Mouse (Mus musculus): ENCODE data around the gene Slc27a3.
A peak's percentile ranks its signal among the peaks of the same experiment; 100 is the strongest.

The Slc27a3 gene

DNA sequence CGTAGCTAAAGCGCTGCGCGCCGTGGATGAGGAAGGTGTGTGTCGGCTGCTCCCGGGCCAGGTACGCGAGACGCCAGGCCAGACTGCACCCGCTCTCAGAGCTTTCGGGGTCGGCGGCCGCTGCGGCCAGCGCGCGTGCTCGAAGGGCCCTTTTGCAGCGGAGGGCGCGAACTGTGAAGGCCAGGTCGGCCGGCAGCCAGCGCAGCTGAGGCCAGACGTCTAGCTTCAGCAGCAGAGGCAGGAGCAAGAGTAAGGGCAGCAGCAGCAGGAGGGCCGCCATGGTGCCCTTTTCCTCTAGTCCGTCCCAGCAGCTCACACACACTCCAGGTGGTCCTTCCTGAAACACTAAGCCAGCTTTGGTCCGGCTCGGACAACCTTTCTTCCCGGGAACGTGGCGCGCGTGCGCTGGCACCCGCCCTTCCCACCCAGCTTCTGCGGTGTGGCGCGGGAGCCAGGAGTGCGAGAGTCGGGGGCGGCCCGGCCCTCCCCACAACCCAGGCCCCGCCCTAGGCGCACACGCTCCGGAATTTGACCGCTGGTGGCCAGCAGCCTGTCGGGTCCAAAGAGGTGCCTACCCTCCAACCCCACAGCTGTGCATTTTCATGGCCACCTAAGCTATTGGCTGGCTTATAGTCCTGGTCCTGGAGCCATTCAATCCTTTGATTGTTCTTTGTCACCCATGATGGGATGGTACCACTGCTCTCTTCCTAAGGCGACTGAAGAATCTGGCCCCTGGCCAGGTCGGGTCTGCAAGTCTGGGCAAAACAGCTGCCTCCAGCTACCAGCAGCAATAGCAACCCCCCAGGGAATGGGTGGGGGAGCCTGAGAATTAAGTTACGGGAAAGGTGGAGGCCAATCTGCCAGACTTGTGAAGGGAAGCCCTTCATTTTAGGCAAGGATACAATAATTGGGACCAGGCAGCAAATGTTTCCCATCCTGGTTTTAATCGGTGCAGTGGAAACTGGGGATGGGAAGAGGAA is at the start of gene Slc27a3:
Gene Slc27a3, minus strand, starts transcription at position 428 of the 980 bp plus-strand sequence.
- peak; percentile 67 for DNase-seq (ENCODE audit: low read depth, low spot score)

DNA sequence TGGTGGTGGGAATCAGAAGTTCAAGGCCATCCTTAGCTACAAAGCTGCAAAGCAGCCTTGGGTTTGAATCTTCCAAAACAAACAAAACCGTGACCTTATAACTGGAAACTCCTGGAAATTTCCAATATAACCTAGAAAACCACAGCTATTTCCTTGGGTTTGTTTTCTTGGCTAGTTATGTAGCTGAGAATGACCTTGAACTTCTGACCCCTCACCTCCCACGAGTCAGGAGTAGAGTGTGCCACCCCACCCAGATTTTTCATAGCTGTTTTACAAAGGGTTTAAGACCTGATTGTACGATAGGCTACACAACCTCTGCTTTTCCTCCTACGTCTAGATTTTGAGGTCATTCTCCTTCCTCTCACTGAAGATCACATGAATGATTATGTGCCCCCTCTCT is 47.4 kb upstream of the Slc27a3 start:
- DNase-seq (ENCODE audit: low read depth, low spot score) = no peak

DNA sequence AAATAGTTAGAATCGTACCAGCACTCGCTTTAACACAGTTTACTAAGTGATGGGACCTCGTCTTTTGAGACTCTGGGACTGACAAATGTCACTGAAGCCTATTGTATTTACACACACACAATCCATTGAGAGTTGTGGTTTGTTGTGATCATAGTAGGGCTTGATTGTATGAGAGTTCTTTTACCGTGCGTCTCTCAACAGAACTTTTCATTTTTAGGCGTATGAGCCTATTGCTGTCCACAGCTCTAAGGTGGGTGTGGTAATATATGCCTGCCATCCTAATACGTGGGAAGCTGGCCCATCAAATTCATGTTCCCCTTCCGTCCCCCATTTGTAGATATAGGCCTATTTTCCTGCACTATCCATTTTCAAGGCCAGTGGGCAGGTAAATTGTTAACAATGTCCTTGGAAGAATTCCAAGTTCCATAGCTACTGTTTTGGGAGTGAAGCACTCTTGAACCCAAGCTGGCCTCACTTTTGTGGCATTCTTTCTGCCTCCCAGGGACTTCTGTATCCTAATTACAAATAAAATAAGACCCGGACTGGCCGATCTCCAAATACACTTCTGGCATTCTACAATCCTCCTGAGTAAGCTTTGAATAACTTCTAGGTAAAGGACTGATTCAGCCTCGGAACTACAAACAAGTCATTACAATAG is 44.5 kb upstream of the Slc27a3 start:
- no peak for DNase-seq (ENCODE audit: low read depth, low spot score)

- peak; percentile 99 for DNase-seq (ENCODE audit: low read depth, low spot score)
These were observed 43.8 kb upstream of the Slc27a3 start, which contains the start of gene Ints3 for GRCm38 (mm10) chr3:90433381-90434020. TSS of gene Ints3 (minus strand) at chr3:90433622.

- peak; percentile 17 for DNase-seq (ENCODE audit: low read depth, low spot score)
These were observed 43.1 kb upstream of the Slc27a3 start for GRCm38 (mm10) chr3:90432811-90433219.

GRCm38 (mm10) chr3:90432348-90432747 is 42.6 kb upstream of the Slc27a3 start:
- DNase-seq (ENCODE audit: low read depth, low spot score) = no peak

GRCm38 (mm10) chr3:90429576-90429975 is 39.8 kb upstream of the Slc27a3 start:
- DNase-seq (ENCODE audit: low read depth, low spot score) = no peak

GRCm38 (mm10) chr3:90428186-90428585 is 38.4 kb upstream of the Slc27a3 start:
- no peak for DNase-seq (ENCODE audit: low read depth, low spot score)

GRCm38 (mm10) chr3:90427574-90427973 is 37.8 kb upstream of the Slc27a3 start:
- DNase-seq (ENCODE audit: low read depth, low spot score) = no peak

GRCm38 (mm10) chr3:90425499-90425898 is 35.8 kb upstream of the Slc27a3 start:
- DNase-seq (ENCODE audit: low read depth, low spot score) = no peak

GRCm38 (mm10) chr3:90423549-90423948 is 33.8 kb upstream of the Slc27a3 start:
- DNase-seq (ENCODE audit: low read depth, low spot score) = no peak

DNA sequence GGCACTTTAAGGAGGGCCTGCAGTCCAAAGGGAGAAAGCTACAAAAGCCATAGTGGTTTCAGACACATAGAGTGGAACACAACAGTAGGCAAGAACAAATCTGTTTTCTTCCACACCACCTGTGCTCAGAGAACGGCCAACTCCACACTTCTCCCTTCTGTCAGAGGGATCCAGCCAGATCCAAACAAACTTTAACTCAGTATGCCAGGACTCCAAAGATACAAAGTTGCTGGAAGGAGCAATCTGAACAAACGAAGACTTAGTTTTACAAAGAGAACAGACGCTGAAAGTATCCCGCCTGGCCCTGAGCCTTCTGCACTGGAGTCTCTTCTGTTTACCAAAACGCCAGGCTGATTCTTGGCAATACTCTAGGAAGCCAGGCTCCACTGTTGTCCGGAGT is 31.0 kb upstream of the Slc27a3 start:
- DNase-seq (ENCODE audit: low read depth, low spot score) = no peak

DNA sequence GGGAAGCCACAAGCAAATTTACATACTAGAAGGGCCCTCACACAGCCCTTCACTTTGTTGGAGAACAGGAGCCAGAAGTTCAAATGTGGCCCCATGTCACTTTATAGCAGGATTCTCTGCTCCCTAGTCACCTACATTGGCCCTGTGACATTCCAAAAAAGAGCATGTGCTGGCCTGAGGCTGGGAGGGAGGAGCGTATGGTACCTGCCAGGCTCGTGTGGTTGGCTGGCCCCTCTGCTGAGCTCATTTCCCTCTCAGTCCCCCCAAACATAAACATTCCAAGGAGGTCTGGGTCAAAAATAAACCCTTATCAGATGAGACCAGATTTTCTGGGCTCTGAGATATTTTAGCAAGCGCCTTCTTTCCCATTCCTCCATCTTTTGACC is 23.3 kb upstream of the Slc27a3 start:
- no peak for DNase-seq (ENCODE audit: low read depth, low spot score)

DNA sequence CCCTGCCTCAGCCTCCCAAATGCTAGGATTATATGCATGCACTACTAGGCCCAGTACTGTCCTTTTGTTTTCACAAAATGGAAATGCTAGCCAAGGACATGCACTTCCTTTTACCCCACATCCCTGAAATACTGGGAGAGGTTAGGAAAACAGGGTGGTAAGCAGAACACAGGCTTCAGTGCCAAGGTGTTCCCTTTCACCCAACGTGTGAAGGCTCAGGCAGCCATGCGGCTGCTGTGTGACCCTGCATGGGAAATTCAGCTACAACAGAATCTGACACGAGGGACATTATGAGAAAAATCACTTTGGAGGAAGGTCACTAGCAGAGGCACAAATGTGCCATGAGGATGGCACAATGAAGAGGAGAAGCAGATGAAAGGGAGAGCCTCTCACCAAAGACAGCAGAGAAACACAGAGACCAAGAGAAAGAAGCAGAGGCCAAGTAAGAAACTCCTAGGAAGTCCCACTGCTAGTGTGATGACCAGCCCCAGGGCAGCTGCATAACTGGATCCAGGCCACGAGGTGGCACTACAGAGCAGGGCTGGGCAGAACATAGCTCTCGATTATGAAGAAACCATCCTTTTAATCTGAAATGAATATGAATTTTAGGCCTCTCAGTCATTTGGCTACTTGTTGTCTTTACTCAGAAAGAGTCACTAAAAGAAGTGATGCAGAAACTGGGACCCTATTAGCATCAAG is 22.7 kb upstream of the Slc27a3 start:
- peak; percentile 64 for DNase-seq (ENCODE audit: low read depth, low spot score)

DNA sequence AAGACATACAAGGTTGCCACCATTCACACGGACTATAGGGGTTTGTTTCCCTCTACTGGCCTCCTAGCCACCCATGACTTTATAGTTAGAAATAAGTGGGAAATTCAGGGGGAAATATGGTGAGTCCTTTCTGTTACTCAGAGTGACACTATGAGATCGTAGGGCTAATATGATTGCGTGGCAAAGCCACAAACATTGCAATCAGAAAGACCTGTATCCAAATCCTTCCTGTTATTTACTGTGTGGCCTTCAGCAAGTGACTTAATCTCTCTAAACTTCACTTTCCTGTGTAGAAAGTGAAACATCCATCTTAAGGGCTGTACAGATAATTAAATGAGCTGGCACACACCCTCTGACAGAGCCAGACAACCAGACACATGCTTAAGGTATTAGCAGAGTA is 19.0 kb upstream of the Slc27a3 start:
- no peak for DNase-seq (ENCODE audit: low read depth, low spot score)

DNA sequence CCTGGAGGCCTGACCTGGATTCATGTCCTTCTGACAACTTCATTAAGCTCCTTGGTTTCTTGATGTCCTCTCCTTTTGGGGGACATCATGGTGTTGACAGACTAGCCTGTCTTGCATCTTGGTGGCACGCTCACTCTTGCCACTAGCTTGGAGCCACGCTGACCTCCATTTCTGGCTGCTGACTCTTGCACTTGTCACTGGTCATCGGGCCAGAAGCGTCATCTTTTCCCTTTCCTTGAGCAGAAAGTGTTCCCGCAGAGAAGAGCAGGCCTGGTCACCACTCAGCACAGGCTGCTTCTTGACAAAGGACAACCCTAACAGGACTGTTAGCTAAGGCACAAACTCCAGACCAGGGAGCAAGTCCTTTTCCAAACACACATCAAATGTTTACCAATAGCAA is 16.7 kb upstream of the Slc27a3 start:
- DNase-seq (ENCODE audit: low read depth, low spot score) = no peak

DNA sequence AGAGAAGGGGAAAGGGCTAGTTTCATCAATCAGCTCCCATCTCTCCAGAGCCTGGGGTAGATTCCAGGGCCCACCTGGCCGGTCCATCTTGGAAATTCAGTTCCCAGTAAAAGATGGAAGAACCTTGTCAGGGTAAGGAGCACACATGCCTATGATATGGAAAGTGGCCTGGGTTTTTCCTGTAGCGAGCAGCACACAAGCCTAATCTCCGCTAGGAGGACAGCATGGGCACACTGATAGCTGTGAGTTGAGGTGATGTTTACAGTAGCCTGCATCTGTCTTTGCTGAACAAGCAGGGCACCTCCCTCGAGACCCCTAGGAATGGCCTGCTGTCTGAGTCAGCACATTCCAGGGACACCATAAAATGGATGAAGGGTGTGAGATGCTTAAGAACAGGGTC is 14.9 kb upstream of the Slc27a3 start:
- no peak for DNase-seq (ENCODE audit: low read depth, low spot score)

GRCm38 (mm10) chr3:90404121-90404520 is 14.4 kb upstream of the Slc27a3 start:
- no peak for DNase-seq (ENCODE audit: low read depth, low spot score)

GRCm38 (mm10) chr3:90400993-90401392 is 11.3 kb upstream of the Slc27a3 start:
- DNase-seq (ENCODE audit: low read depth, low spot score) = no peak

DNA sequence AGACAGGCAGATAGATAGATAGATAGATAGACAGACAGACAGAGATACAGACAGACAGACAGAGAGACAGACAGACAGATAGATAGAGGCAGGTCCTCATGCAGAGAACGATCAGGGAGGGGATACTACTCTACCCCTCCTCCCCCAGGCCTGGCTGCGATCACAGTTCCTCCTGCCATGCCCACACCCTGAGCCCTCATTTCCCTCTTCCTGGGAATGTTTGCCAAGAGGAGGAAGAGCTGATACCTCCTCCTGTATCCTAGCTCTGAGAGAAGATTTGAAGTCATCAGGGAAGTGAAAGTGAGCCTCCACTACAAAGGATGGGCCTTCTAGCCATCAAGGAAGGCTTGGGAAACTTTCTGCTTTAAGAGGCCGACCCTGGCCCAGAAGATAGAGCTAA is 5.9 kb upstream of the Slc27a3 start:
- DNase-seq (ENCODE audit: low read depth, low spot score) = no peak

DNA sequence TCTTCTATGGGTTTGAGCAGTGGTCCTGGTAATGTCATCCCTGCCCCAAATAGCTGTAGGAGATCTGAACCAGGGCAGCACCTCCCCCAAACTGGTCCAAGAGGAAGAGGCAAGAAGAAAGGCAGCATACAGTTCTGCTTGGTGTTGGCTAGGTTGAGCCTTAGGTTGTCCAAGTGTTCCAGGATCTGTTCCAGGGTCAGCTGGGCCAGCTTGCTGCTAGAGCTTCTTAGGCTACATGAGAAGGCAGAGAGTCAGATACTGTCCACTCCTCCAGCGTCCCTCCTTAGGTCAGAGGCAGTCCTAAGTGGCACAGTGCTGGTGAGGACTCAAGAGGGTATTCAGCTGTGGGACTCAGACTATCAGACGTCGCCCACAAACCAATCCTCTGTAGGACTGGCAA is 2.9 kb upstream of the Slc27a3 start:
- DNase-seq (ENCODE audit: low read depth, low spot score) = no peak

GRCm38 (mm10) chr3:90391941-90392340 is 2.2 kb upstream of the Slc27a3 start:
- no peak for DNase-seq (ENCODE audit: low read depth, low spot score)

All from forelimb bud, embryonic 11.5 days (tissue).